Mouse (Mus musculus) R1 (cell line): ENCODE results near the gene Gm9922.

Experiments used
- DNase-seq: peaks from one replicate; pipeline ENCODE4 v3.0.0-alpha.2; 2018; ENCODE audit warnings: low read depth, low spot score

Gm9922 gene

GRCm38 (mm10) chr14:101687696-101688095 is 41.9 kb downstream of the Gm9922 start:
- DNase-seq: no peak
